Mouse (Mus musculus) heart, embryonic 13.5 days (tissue): ENCODE data around the gene Zmynd15. TPM values are rescaled to one million over a fixed set of nuclear protein-coding genes. Genes with fewer than 3 reads are reported as not detected.
"Not testable (repeated sequence)": the region's sequence is repeated elsewhere in the genome, so short reads cannot be mapped to it uniquely, and the experiment has no call there.

Experiments
- ATAC-seq: fragments of 200-750 bp; cut with Nextera tagmentation; 2 replicates; pipeline ENCODE4 v1.8.0; 2017; ENCODE audit warnings: moderate TSS enrichment; ENCODE audit not compliant: insufficient number of reproducible peaks, low FRiP score, low TSS enrichment; ENCODE audit errors: extremely low read depth
- H3K27ac ChIP-seq: fragments of 300-500 bp; sonication (generic); replicated peaks from 2 replicates; pipeline ENCODE4 v1.5.1; 2015; ENCODE audit warnings: moderate library complexity, mild to moderate bottlenecking, inconsistent platforms
- H3K27me3 ChIP-seq: fragments of 300-500 bp; sonication (generic); replicated peaks from 2 replicates; pipeline ENCODE4 v1.6.1; 2015; ENCODE audit warnings: mild to moderate bottlenecking, inconsistent platforms
- H3K36me3 ChIP-seq: fragments of 300-500 bp; sonication (generic); 2 replicates; pipeline ENCODE4 v1.6.1; 2015; ENCODE audit warnings: mild to moderate bottlenecking, inconsistent platforms
- H3K4me1 ChIP-seq: fragments of 300-500 bp; sonication (generic); 2 replicates; pipeline ENCODE4 v1.6.1; 2015; ENCODE audit warnings: inconsistent platforms
- H3K4me2 ChIP-seq: fragments of 300-500 bp; sonication (generic); 2 replicates; pipeline ENCODE4 v1.6.1; 2015; ENCODE audit warnings: inconsistent platforms, mild to moderate bottlenecking, moderate library complexity
- H3K4me3 ChIP-seq: fragments of 300-500 bp; sonication (generic); 2 replicates; pipeline ENCODE4 v1.5.1; 2015; ENCODE audit warnings: moderate library complexity, mild to moderate bottlenecking, inconsistent platforms
- H3K9ac ChIP-seq: fragments of 300-500 bp; sonication (generic); 2 replicates; pipeline ENCODE4 v1.6.1; 2015; ENCODE audit warnings: inconsistent platforms, mild to moderate bottlenecking, moderate library complexity
- H3K9me3 ChIP-seq: fragments of 300-500 bp; sonication (generic); 2 replicates; pipeline ENCODE4 v1.6.1; 2016; ENCODE audit warnings: inconsistent platforms
- WGBS: fragments of 180-500 bp; shearing (Covaris S2); methylation state at CpG from one replicate; pipeline ENCODE4 v1.1.7; 2015; ENCODE audit warnings: mixed read lengths; 5-methylcytosine and 5-hydroxymethylcytosine counted together
- polyA plus RNA-seq: library from polyadenylated mRNA; unstranded; fragments of >200 nt; fragmentation: Nextera tagmentation; extraction: Ambion mirVana; gene quantifications from 2 replicates; pipeline ENCODE4 v1.2.1, GENCODE M21; 2015

Zmynd15 gene
- 1.4 and 1.5 TPM in 2 replicates for polyA plus RNA-seq

GRCm38 (mm10) chr11:70458688-70459600 lies at the start of gene Zmynd15:
Gene Zmynd15 (plus strand): TSS chr11:70459433.
- H3K27ac ChIP-seq: 0 out of 2 replicates have a peak within 1 kb of the TSS, but pooled peaks have one; percentile 29

DNA sequence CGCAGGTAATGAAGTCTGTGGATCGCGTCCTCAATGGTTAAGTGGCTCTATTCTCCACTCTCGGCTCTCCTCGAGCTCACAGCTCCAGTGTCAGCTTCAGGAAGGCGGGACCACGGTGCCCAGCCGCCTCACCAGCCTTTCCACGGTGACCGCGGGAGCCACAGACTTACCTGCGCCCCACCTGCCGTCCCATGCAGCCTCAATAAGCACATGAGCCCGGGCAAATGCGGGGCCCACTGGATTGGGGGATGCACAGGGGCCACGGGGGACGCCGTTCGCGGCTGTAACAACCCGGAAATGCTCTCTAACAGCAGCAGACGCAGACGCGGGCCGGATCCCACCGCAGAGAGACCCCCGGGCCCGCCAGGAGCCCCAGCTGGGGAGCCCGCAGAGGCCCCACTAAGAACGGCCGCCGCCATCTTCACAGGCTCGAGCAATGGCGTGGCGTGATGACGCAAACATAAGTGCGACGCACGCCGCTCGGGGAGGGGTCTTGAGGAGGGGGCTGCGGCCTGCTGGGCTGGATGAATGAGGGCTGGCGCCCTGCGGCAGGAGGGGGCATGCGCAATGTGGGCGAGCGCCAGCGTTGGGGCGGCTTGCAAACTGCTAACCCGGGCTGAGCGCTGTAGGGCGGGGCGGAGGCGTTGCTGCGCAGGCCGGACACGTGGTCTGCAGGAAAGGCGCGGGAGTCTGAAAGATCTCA lies 49.5 kb upstream of the Zmynd15 start, which contains the start of gene Pelp1:
Gene Pelp1 (minus strand): TSS at position 438 of the 703 bp plus-strand sequence.
- Histone ChIP-seq H3K9me3 (no peaks in the 10 kb centered on the region), H3K27me3 (peaks cover 6% of the 10 kb centered on the region), H3K4me2 (peak within 1 kb of the TSS; percentile 94), H3K36me3 (peaks cover 13% of the 10 kb centered on the region), H3K9ac (peak within 1 kb of the TSS; percentile 99), H3K4me3 (peak within 1 kb of the TSS; percentile 97), H3K4me1 (peaks cover 30% of the 10 kb centered on the region), H3K27ac (peak within 1 kb of the TSS; percentile 74)
- peak; percentile 89 for ATAC-seq
- WGBS: under 1% methylated on average over 59 of the region's 59 CpGs

More at GRCm38 (mm10) chr11:70458688-70459600, at the start of gene Zmynd15:
- no peak for ATAC-seq
- WGBS: 14% methylated on average over 32 of the region's 32 CpGs
- H3K4me3 ChIP-seq: peak within 1 kb of the TSS; percentile 65
- H3K9me3 ChIP-seq: peaks cover 3% of the 10 kb centered on the region; the same call in 1 of the 2 replicates
- H3K27me3 ChIP-seq: peaks cover 45% of the 10 kb centered on the region
- H3K4me2 ChIP-seq: peak within 1 kb of the TSS; percentile 88
- H3K9ac ChIP-seq: peak within 1 kb of the TSS; percentile 84
- peaks cover 9% of the 10 kb centered on the region for H3K4me1 ChIP-seq
- H3K36me3 ChIP-seq: peaks cover 14% of the 10 kb centered on the region

DNA sequence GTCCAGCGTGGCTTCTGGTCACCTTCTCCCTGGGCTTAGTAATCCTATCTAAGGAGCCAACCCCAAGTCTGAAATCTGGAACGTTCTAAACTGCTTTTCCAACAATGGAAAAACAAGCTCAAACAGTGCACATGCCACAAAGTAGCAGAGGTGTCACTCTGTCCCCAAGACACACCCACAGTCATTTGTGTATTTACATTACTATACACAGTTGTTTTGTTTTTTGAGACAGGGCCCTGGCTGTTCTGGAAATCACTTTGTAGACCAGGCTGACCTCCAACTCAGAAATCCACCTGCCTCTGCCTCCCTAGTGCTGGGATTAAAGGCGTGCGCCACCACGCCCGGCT lies 49.0 kb upstream of the Zmynd15 start:
- no peaks in the 10 kb centered on the region for H3K9me3 ChIP-seq
- H3K27ac ChIP-seq: peak overlapping the region; percentile 74
- peak overlapping the region; percentile 99 for H3K9ac ChIP-seq
- peaks cover 25% of the 10 kb centered on the region for H3K4me1 ChIP-seq
- ATAC-seq: no peak
- H3K4me2 ChIP-seq: peak overlapping the region; percentile 94
- peak overlapping the region; percentile 97 for H3K4me3 ChIP-seq
- 55% methylated on average over 6 of the region's 6 CpGs for WGBS
- peaks cover 8% of the 10 kb centered on the region for H3K36me3 ChIP-seq
- peaks cover 6% of the 10 kb centered on the region for H3K27me3 ChIP-seq

DNA sequence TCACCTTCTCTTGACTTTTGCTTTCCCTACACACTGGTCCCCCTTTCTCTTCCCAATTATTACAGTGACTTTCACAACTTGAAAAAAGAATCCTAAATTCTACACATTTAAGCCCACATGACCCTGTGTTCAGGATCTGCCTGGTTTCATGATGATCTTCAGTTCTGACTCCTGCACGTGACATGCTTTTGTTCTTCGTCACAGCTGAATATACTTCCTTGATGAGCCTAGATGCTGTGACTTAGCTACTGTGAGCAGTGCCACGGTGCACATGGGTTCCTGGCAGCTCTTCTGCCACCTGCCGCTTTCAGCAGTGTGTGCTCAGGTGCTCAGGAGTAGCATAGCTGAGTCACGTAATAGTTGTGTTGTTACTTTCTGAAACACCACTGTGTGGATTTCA lies 46.6 kb upstream of the Zmynd15 start:
- 65% methylated on average over 5 of the region's 5 CpGs for WGBS
- H3K9me3 ChIP-seq: no peaks in the 10 kb centered on the region

DNA sequence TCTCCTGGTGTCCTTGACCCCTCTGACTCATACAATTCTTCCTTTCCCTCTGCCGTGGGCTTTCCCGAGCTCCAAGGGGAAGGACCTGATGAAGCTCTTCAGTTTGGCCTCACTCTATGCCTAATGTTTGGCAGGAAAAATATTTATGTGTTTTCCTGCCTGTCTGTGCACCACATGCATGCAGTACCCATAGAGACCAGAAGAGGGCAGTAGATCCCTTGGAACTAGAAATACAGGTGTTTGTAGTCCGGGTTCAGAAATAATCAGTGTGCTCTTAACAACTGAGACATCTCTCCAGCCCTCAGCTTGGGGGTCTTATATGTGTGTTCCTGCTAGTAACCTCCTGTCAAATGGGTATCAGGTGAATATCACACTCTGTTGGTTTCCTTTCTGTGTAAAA lies 45.3 kb upstream of the Zmynd15 start:
- H3K4me2 ChIP-seq: no peak overlapping the region
- no peak for ATAC-seq
- peaks cover 10% of the 10 kb centered on the region for H3K4me1 ChIP-seq

More for the DNA sequence above, 46.6 kb upstream of the Zmynd15 start:
- Histone ChIP-seq H3K36me3 (no peaks in the 10 kb centered on the region), H3K27ac (no peak overlapping the region), H3K4me3 (no peak overlapping the region), H3K27me3 (peaks cover 6% of the 10 kb centered on the region), H3K4me2 (no peak overlapping the region), H3K4me1 (peaks cover 21% of the 10 kb centered on the region), H3K9ac (no peak overlapping the region)
- no peak for ATAC-seq

DNA sequence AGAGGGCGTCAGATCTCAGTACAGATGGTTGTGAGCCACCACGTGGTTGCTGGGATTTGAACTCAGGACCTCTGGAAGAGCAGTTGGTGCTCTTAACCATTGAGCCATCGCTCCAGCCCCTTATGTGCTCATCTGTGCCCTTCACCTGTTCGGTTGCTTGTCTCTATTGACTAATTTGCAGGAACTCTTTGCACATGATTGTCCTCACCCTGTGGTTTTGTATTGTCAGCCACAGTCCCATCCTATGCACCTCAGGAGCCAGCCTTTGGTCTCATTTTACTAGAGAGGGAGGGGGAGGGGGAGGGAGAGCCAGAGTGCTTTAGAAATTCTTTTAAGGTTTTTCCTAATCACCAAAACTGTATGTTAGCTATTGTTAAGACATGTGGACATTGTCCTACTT lies 41.0 kb upstream of the Zmynd15 start:
- Histone ChIP-seq H3K4me1 (no peaks in the 10 kb centered on the region), H3K27ac (no peak overlapping the region), H3K27me3 (no peaks in the 10 kb centered on the region), H3K9me3 (no peaks in the 10 kb centered on the region), H3K4me2 (no peak overlapping the region), H3K36me3 (no peaks in the 10 kb centered on the region), H3K4me3 (no peak overlapping the region), H3K9ac (no peak overlapping the region)
- WGBS: 64% methylated on average over 4 of the region's 4 CpGs
- ATAC-seq: no peak

More for the DNA sequence above, 45.3 kb upstream of the Zmynd15 start:
- Histone ChIP-seq H3K27ac (no peak overlapping the region), H3K27me3 (peaks cover 6% of the 10 kb centered on the region), H3K9me3 (no peaks in the 10 kb centered on the region), H3K9ac (no peak overlapping the region), H3K36me3 (no peaks in the 10 kb centered on the region), H3K4me3 (no peak overlapping the region)
- 5% methylated on average over 3 of the region's 3 CpGs for WGBS

DNA sequence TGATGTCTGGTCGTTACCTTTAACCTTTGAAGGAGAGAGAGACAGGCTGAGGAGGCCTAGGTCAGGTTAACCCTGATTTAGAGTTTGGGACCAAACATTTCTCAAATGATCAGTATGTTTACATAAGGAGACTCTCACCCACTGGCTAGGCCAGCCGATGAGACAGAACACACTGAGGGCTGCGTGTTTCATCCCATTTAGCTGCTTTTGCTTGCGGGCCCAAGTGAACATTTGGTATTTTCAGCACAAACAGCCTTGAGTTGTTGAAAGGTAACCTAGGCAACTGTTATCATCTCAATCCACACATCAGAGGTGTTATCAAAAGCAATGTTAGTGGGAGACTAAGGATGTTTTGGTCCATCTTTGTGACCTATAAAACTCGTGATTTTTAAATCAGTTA lies 39.7 kb upstream of the Zmynd15 start:
- Histone ChIP-seq H3K4me1 (no peaks in the 10 kb centered on the region), H3K4me3 (no peak overlapping the region), H3K27ac (no peak overlapping the region), H3K27me3 (no peaks in the 10 kb centered on the region), H3K9me3 (no peaks in the 10 kb centered on the region), H3K9ac (no peak overlapping the region), H3K36me3 (no peaks in the 10 kb centered on the region), H3K4me2 (no peak overlapping the region)
- ATAC-seq: no peak
- 49% methylated on average over 5 of the region's 5 CpGs for WGBS

- H3K9me3 ChIP-seq, H3K4me2 ChIP-seq, H3K4me1 ChIP-seq, ATAC-seq, H3K9ac ChIP-seq, H3K27ac ChIP-seq, H3K4me3 ChIP-seq, H3K36me3 ChIP-seq, H3K27me3 ChIP-seq: not testable (repeated sequence)
- 66% methylated on average over 6 of the region's 6 CpGs for WGBS
Measured at GRCm38 (mm10) chr11:70426598-70426997, 32.6 kb upstream of the Zmynd15 start.

- peak overlapping the region; percentile 74; the same call in 1 of the 2 replicates for H3K27ac ChIP-seq
- peaks cover 10% of the 10 kb centered on the region for H3K36me3 ChIP-seq
- H3K9ac ChIP-seq: peak overlapping the region; percentile 91
- peak overlapping the region; percentile 75 for H3K4me3 ChIP-seq
- H3K9me3 ChIP-seq: no peaks in the 10 kb centered on the region
- H3K4me2 ChIP-seq: peak overlapping the region; percentile 91
- ATAC-seq: no peak
- 32% methylated on average over 5 of the region's 5 CpGs for WGBS
- peaks cover 18% of the 10 kb centered on the region for H3K4me1 ChIP-seq
- H3K27me3 ChIP-seq: no peaks in the 10 kb centered on the region
Measured at GRCm38 (mm10) chr11:70431574-70431973, 27.7 kb upstream of the Zmynd15 start.

- H3K4me2 ChIP-seq: peak within 1 kb of the TSS; percentile 91
- peak; percentile 88 for ATAC-seq
- H3K9me3 ChIP-seq: no peaks in the 10 kb centered on the region
- peaks cover 18% of the 10 kb centered on the region for H3K4me1 ChIP-seq
- peak within 1 kb of the TSS; percentile 91 for H3K9ac ChIP-seq
- H3K27me3 ChIP-seq: no peaks in the 10 kb centered on the region
- WGBS: under 1% methylated on average over 64 of the region's 75 CpGs
- H3K27ac ChIP-seq: peak within 1 kb of the TSS; percentile 74
- peaks cover 17% of the 10 kb centered on the region for H3K36me3 ChIP-seq
- H3K4me3 ChIP-seq: peak within 1 kb of the TSS; percentile 75
Measured at GRCm38 (mm10) chr11:70432048-70432894, 27.0 kb upstream of the Zmynd15 start, which contains the start of gene Arrb2. Gene Arrb2 (plus strand): TSS chr11:70432635.
